Mouse (Mus musculus) granulocyte monocyte progenitor cell, adult 5-6 weeks (primary cell): ENCODE data around the gene Zbtb25. TPM values are rescaled to one million over a fixed set of nuclear protein-coding genes. Genes with fewer than 3 reads are reported as not detected.

Source experiments
- ATAC-seq: replicated peaks from 2 replicates; pipeline ENCODE4 v1.8.0; 2016; ENCODE audit warnings: mild to moderate bottlenecking, moderate TSS enrichment, inconsistent platforms; ENCODE audit not compliant: poor library complexity, severe bottlenecking
- total RNA-seq, 2 experiments: library from RNA; stranded (forward) in 1 of 2; stranded (reverse) in 1 of 2; fragments of 200-712, 200-1000 nt in 1 of 2; fragments of >200 nt in 1 of 2; fragmentation: Nextera tagmentation in 1 of 2; gene quantifications; 2 replicates each; pipeline ENCODE4 v1.2.3; 2014 to 2017

The Zbtb25 gene
- total RNA-seq (2014; fragmentation: Nextera tagmentation) (26.4 and 29.4 TPM in 2 replicates), total RNA-seq (2017) (21.4 and 22.4 TPM in 2 replicates)

DNA sequence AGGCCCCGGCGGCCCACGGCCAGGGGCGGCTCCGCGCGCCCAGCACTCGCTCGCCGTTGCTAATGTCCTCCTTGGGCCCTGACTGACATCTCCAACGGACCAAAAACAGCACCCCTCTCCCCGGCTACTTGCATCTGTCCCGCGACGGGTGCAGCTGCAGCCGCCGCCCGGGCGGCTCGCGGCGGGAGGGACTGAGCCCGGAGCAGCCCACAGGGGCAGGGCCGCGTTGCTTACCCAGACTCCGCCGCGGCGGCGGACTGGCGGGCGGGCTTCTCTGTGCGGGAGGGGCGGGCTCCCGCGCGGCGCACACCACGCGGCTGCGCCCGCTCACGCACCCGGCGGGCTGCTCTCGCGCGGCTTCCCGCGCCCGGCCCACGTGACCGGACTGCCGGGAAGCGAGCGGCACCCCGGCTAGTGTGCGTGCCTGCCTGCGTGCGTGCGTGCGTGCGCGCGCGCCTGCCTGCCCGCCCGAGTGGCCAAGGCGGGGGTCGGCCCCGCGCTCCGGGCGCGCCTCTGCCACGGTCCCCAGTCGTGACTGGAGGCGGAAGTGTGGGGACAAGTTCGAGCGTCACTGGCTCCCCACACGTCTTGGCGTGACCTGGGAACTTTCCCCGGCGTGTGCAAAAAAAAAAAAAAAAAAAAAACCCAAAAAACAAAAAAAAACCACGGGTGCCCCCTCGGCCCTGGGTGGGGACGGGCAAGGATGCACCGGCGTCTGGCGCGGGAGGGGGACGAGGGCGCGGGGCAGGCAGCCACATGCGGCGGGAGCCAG, at the start of gene Zbtb25:
TSS of gene Zbtb25 (minus strand) at position 397 of the 772 bp plus-strand sequence.
- ATAC-seq: peak; percentile 41

DNA sequence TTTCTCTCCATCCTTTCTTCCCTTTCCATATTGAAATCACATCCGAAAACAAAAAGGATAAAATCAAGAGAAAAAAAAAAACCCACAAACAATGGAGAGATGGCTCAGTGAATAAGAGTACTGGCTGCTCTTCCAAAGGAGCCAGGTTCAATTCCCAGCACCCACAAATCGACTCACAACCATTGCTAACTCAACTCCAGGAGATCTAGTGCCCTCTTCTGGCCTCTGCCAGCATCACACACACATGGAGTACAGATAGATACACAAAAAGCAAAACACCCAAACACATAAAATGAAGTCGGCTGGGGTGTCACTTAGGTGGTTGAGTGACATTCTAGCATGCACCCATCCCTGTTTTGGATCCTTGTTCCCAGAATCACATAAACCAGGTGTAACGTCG, 48.9 kb upstream of the Zbtb25 start:
- ATAC-seq: no peak

DNA sequence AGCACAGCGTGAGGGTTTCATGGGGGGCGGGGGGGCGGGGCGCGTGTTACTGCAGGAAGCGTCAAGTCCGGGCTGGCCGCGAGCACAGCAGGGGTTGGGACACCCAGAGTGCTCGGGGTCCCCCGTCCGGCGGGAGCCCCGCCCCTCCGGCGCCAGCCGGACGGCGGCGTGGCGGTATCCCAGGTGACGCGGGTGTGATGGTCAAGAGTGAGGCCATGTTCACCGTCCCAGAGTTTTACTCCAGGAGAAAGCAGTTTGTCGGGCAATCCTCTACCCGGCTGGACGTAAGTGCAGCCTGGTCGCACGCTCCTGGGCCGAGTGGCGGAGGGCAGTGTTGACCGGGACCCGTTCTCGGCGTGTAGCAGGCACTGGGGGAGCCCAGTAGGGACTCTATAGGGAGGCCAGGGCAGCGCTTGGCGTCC, 48.0 kb upstream of the Zbtb25 start, which contains the start of gene Ppp1r36:
TSS of gene Ppp1r36 (plus strand) at position 106 of the 422 bp plus-strand sequence.
- peak; percentile 56 for ATAC-seq

DNA sequence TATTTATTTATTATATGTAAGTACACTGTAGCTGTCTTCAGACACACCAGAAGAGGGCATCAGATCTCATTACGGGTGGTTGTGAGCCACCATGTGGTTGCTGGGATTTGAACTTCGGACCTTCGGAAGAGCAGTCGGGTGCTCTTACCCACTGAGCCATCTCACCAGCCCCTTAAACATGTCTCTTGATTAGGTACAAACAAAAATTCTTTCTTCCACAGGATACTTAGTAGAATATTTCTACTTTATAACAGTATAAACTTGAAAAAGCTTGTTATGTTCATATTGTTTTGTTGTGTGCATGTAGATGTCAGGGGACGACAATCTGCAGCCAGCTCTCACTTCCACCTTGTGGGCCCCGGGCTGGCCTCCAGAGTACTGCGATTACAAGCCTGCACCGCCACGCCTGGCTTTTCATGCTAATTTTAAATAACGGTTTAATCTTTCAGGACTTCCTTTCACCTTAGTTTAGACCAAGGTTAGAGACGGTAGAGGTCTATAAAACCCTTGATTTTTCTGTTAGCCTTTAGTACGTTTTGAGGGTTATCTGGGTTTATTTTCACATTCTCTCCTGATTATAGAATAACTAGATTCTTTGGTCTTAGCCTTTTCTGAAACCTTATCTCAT, 46.1 kb upstream of the Zbtb25 start:
- ATAC-seq: peak; percentile 50

DNA sequence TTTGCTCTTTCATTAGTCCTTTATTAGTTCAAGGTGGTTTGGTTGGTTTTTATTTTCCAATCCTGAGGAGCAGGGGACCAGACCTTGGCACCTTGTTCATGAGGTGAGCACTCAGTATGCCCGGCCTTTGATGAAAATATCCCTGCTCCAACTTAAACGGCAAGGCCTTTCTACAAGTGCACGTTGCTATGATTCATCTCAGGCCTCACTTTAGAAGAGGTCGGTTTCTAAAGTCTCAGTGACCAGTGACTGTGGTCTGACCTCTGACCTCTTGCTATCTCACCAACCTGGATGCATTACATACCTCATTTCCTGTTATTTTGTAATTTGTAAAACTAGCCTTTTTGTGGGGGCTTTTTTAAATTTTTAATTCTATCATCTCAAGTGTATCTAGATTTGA, 39.8 kb upstream of the Zbtb25 start:
- no peak for ATAC-seq

DNA sequence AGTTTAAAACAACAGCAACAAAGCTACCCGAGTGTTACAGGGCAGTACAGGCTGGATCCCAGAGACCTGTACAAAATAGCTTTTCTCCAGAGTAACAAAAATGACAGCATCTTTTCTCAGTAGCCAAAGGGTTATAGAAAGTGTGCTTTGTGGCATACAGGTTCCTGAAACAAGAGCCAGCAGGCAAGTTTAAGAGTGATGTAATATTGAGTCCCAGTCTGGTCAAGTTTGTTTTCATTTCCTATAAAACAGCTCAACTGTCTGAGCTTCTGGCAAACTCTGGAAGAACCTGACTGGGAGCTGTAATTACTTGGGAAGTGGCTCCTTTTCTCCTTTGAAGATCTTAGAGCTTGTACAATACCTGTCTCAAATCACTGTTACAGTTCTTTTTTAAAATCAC, 37.8 kb upstream of the Zbtb25 start:
- 0 out of 2 replicates have a peak, but pooled peaks have one; percentile 9 for ATAC-seq

DNA sequence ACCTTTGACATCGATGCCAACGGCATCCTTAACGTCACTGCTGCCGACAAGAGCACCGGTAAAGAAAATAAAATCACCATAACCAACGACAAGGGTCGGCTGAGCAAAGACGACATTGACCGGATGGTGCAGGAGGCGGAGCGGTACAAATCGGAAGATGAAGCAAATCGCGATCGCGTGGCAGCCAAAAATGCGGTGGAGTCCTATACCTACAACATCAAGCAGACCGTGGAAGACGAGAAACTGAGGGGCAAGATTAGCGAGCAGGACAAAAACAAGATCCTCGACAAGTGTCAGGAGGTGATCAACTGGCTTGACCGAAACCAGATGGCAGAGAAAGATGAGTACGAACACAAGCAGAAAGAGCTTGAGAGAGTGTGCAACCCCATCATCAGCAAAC, 36.6 kb upstream of the Zbtb25 start:
- no peak for ATAC-seq

DNA sequence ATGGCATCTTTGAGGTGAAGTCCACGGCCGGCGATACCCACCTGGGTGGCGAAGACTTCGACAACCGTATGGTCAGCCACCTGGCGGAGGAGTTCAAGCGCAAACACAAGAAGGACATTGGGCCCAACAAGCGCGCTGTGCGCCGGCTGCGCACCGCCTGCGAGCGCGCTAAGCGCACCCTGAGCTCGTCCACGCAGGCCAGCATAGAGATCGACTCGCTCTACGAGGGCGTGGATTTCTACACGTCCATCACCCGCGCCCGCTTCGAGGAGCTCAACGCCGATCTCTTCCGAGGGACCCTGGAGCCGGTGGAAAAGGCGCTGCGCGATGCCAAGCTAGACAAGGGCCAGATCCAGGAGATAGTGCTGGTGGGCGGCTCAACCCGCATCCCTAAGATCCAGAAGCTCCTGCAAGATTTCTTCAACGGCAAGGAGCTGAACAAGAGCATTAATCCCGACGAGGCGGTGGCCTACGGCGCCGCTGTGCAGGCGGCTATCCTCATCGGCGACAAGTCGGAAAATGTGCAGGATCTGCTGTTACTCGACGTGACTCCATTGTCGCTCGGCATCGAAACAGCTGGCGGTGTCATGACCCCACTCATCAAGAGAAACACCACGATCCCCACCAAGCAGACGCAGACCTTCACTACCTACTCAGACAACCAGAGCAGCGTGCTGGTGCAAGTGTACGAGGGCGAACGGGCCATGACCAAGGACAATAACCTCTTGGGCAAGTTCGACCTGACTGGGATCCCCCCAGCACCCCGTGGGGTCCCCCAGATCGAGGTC, 36.0 kb upstream of the Zbtb25 start:
- no peak for ATAC-seq

DNA sequence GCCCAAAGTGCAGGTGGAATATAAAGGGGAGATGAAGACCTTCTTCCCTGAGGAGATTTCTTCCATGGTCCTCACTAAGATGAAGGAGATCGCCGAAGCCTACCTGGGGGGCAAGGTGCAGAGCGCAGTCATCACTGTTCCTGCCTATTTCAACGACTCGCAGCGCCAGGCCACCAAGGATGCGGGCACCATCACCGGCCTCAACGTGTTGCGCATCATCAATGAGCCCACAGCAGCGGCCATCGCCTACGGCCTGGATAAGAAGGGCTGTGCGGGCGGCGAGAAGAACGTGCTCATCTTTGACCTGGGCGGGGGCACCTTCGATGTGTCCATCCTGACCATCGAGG, 35.4 kb upstream of the Zbtb25 start:
- no peak for ATAC-seq

DNA sequence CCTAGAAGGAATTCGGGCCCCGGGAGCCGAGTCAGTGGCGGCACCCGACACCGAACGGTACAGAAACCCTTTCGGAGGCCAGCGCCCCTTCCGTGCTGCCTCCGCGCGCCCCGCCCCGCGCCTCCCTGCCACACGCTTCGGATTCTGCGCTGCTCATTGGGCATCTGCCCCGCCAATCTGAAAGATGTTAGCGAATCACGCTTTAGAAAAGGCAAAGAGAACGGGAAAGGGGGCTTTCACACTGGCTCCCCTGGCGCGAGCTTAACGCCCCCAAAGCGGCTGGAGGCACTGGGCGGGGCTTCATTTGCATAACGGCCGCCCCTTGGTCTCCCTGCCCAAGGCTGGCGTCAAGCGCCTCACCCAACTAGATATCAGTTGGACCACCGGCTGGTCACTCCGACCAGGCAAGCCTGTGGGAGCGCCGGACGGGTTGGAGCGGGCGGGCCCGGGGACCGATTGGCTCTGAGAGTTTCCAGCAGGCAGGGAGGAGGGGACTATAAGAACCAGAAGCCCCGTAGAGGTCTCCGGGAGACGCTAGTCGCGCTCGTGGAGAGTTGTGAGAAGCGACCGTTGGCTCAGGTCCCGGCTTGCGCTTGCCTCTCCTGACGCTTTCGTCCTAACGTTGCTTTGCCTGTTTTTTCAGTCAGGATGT, 34.6 kb upstream of the Zbtb25 start, which contains the start of gene Hspa2:
TSS of gene Hspa2 (plus strand) at position 291 of the 652 bp plus-strand sequence.
- peak; percentile 86 for ATAC-seq

DNA sequence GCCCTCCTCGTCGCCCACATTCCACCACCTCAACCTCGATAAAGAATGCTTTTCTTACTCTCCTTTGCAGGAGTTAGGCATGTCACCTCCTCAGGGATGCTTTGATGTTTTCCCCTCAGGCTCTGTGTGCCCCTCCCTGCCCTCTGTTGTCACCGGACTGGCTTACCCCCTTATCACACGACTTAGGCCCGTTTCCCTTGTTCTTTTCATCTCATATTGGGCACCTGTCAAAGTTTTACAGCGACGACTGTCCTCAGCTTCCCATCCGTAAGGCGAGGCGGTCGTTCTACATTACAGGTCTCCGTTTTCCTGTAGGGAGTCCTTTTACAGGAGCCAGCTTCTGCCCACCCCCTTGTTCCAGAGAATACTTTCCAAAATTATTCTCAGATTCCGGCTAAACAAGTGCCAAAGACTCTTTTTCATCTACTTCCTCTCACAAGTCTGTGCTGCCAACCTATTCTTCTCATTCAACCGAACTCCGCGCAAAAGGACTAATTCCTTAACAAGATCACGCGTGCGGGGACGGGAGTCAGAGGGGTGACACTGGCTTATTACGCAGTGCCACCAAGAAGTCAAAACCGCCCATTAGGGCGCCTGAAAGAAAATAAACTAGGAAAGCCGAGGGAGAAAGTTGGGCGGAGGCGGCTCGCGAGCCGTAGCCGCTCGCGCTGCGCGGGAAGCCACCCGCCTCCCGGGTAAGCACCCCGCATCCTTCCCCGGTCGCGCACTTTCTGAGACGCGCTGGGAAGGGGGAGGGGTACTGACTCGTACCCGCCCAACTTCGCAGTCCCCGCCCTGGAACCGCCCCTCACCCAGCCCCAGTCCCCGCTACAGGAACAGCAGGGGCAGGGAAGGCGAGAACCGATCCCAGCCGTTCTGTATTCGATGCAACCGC, 33.8 kb upstream of the Zbtb25 start:
- ATAC-seq: peak; percentile 51

DNA sequence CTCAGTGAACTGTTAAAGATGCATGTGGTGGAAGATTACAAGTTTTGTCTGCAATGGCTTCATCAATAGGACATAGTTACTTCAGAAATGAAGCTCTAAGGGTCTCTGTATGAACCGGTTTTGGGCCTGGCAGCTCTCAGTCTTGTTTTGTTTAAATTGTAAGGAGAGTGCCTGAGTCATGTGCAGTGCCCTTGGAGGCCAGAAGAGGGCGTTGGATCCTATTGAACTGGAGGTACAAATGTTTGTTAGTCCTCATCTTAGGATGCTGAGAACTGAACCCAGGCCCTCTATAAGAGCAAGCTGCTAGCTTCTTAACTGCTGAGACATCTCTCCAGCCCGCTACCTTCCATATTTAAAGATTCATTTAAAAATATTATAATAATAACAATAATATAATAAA, 32.3 kb upstream of the Zbtb25 start:
- no peak for ATAC-seq

DNA sequence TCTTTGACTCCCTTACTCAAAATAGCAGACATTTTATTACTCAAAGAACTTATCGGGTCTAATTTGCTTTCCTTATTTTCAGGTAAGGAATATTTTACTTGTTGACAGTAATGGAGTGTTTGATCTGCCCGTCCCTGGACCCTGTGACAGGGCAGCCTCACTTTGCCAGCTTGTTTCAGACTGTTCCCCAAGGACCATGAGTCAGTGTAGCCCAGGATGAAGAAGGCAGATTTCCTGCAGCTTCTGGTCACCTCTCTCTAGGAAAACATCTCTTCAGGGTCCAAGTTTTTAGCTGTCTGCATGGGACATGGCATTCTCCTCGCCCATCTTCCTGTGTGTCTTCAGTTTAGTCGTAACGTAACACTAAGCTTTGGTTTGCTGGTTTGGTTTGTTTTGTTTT, 27.9 kb upstream of the Zbtb25 start:
- no peak for ATAC-seq

DNA sequence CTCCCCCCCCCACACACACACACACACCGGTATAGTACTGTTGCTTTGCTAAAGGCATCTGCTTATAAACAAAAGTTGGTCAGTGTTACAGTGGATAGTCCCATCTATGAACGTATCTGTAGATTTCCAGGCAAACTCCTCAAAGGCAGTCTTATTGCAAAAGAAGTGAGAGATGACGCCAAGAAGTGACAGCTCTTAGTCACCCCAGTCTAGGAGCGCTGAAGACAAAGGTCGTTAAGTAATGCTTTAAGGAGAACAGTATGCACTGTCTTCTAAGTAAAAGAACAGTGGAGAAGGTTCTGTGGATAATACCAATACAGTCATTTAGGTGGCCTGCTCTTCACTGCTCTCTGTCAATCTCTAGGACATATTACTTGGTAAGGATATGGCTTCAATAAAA, 23.6 kb upstream of the Zbtb25 start:
- ATAC-seq: 0 out of 2 replicates have a peak, but pooled peaks have one; percentile 7

DNA sequence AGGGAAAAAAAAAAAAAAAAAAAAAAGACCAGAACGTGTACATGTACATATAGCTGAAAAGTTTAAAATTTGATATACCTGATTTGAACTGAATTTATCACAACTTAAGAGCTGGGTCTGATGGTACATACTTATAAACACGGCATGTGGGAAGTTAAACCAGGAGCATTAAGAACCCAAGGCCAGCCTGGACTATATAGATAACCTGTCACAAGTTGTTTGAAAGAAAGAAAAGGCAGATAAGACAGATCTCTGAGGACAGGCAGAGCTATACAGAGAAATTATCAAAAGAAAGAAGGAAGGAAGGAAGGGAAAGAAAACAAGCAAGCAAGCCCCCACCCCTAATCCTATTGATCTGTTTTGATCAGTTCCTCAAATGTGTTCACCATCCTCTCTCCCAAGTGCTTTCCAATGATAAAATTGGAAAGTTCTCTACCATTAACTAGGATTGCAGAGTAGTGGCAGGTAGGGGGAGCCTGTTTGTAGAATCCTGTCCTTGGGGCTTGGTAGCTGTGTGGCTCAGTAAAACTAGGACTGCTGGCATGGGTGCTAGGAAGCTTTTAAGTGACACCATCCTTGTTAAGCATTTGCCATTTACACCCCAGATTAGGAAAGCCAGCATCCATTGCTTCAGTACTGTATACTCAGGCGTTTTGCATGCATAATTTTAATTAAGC, 22.3 kb upstream of the Zbtb25 start:
- ATAC-seq: no peak

DNA sequence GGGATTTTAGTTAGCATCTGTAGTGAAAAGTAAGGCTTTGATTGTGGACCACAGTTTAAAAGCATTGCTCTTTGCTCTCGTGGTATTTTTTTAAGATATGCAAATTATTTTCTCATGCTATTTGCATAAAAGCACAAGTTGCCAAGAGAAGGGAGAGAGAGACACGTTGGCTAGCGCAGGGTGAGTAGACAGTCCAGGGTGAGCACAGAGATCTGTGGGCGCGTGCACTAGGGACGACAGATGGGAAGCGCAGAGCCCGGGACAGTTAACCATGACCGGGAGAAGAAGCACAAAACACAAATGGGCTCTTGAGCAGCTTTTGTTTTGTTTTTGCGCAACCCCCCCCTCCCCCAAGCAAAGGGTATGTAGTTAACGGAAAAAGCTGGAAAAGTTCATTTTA, 19.4 kb upstream of the Zbtb25 start:
- 0 out of 2 replicates have a peak, but pooled peaks have one; percentile 31 for ATAC-seq

DNA sequence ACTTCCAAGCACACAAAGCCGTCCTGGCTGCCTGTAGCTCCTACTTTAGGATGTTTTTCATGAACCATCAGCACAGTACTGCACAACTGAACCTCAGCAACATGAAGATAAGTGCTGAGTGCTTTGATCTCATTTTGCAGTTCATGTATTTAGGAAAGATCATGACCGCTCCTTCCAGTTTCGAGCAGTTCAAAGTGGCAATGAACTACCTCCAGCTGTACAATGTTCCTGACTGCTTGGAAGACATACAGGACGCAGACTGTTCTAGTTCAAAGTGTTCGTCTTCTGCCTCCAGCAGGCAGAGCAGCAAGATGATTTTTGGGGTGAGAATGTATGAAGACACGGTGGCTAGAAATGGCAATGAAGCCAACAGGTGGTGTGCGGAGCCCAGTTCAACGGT, 15.9 kb upstream of the Zbtb25 start:
- ATAC-seq: no peak

DNA sequence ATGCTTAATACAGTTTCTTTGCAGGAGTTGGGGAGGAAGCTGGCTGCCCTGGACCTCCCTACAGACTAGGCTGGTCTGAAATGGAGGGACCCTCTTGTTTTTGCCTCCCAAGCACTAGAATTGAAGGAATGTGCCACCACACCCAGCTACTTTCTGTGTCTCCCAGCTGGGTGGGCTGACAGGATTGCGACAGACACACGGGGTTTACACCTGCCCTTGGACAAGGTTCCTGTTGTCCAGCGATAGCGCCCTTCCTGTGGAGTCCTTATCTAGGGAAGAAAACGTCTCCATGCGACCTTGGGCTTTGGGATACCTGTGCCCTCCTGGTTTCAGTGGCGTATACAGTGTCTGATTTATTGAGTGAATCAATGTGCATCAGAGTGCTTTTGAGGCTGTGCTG, 10.7 kb upstream of the Zbtb25 start:
- ATAC-seq: no peak

DNA sequence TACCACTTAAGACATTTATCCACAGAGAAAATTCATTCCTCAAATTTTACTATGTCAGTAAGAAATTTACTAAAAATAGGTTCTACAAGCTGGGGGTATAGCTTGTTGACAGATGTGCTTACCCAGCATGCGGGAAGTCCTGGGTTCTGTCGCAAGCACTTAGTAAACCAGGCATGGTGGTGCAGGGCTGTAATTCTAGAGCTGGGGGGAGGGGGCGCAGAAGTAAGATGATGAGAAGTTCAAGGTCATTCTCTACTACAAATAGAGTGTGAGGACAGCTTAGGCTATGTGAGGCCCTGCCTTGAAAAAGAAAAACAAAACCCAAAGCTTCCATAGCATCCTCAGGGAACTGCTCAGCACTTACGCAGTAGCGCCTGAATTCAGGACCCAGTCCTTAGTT, 9.2 kb upstream of the Zbtb25 start:
- ATAC-seq: no peak
